Mouse (Mus musculus): ENCODE data around the gene Brd1. TPM values are rescaled to one million over a fixed set of nuclear protein-coding genes. Genes with fewer than 3 reads are reported as not detected.

The Brd1 gene
- 134 TPM for total RNA-seq (2023)

GRCm38 (mm10) chr15:88733834-88734571 is at the start of gene Brd1:
TSS of gene Brd1 (minus strand) at chr15:88734233.

GRCm38 (mm10) chr15:88751564-88752402 is 17.8 kb upstream of the Brd1 start, which contains the start of gene Zbed4:
TSS of gene Zbed4 (plus strand) at chr15:88751660.

Other genes with a start within 250 kb of the Brd1 start
- not detected for gene Zdhhc25, start 133.9 kb downstream of the Brd1 start, total RNA-seq (2023)
- gene Zbed4, start 17.4 kb upstream of the Brd1 start, total RNA-seq (2023) = 19.6 TPM
- 17.0 TPM for gene Alg12, start 85.1 kb upstream of the Brd1 start, total RNA-seq (2023)
- 23.9 TPM for gene Creld2, start 85.4 kb upstream of the Brd1 start, total RNA-seq (2023)
- gene Pim3, start 128.0 kb upstream of the Brd1 start, total RNA-seq (2023) = 67.4 TPM
- gene Ttll8, start 220.2 kb upstream of the Brd1 start, total RNA-seq (2023) = not detected
- gene Mlc1, start 244.8 kb upstream of the Brd1 start, total RNA-seq (2023) = not detected
- gene Mov10l1, start 248.7 kb upstream of the Brd1 start, total RNA-seq (2023) = not detected

All from CD8-positive naive resting alpha-beta T cell, adult 57 days (primary cell).